ENCODE assay signal across 7 mouse cellular contexts in the genomic region with DNA sequence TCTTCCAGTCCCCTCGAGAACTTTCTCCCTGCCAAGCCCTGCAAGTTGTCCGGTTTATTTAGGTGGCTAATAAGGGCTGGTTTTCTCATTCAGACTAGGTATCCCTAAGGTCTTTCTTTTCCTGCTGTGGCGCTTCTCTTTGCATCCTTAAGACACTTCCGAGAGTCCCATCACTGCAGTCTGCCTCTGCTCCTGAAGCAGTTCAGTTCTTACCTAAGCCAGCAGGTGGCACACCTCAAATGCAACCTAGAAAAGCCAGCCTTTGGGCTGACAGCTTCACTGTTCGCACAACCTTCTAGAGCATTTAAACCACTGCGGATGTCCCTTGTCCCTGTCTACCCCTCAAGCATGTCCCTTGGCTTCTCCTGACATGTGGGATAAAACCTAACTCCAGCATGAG. TPM values are rescaled to one million over a fixed set of nuclear protein-coding genes. Genes with fewer than 3 reads are reported as not detected.
DNase-seq lines count a peak whose midpoint lies in the region; ATAC-seq lines count a peak whose summit lies in the region.

No protein-coding gene starts in this region.

- H3K27ac ChIP-seq in forebrain, embryonic 12.5 days: no peak overlapping the region
- no peak overlapping the region for H3K27ac ChIP-seq in neural tube, embryonic 11.5 days (ENCODE audit: low read depth, low read length)

- no peaks in the 10 kb centered on the region for H3K9me3 ChIP-seq in forebrain, embryonic 12.5 days
- H3K9me3 ChIP-seq in neural tube, embryonic 11.5 days (ENCODE audit: control insufficient read depth, low read length): no peaks in the 10 kb centered on the region

- H3K27me3 ChIP-seq in forebrain, embryonic 12.5 days: peaks cover 24% of the 10 kb centered on the region
- peaks cover 4% of the 10 kb centered on the region; the same call in 1 of the 2 replicates for H3K27me3 ChIP-seq in neural tube, embryonic 11.5 days (ENCODE audit: control insufficient read depth, insufficient read depth, low read length)

- H3K4me1 ChIP-seq in forebrain, embryonic 12.5 days: peaks cover 20% of the 10 kb centered on the region
- peaks cover 9% of the 10 kb centered on the region; the same call in 1 of the 2 replicates for H3K4me1 ChIP-seq in neural tube, embryonic 11.5 days (ENCODE audit: control insufficient read depth, insufficient read depth, low read length)

- H3K4me3 ChIP-seq in forebrain, embryonic 12.5 days (replicated peaks): no peak overlapping the region
- no peak overlapping the region for H3K4me3 ChIP-seq in neural tube, embryonic 11.5 days (ENCODE audit: low read depth, low read length)

- peak overlapping the region; percentile 93; the same call in 1 of the 2 replicates for H3K4me2 ChIP-seq in forebrain, embryonic 12.5 days
- no peak overlapping the region for H3K4me2 ChIP-seq in neural tube, embryonic 11.5 days (ENCODE audit: low read depth)

- H3K9ac ChIP-seq in forebrain, embryonic 12.5 days: no peak overlapping the region
- H3K9ac ChIP-seq in neural tube, embryonic 11.5 days (ENCODE audit: low read length): no peak overlapping the region

- WGBS in forebrain, embryonic 12.5 days: 22% methylated on average over 6 of the region's 6 CpGs
- 23% methylated on average over 6 of the region's 6 CpGs for WGBS in neural tube, embryonic 11.5 days

- peaks cover 37% of the 10 kb centered on the region for H3K36me3 ChIP-seq in forebrain, embryonic 12.5 days (replicated peaks)
- H3K36me3 ChIP-seq in neural tube, embryonic 11.5 days (ENCODE audit: control insufficient read depth, insufficient read depth, low read length): peaks cover 19% of the 10 kb centered on the region

- DNase-seq in right cerebral cortex, adult 18-20 months: peak; percentile 47
- DNase-seq in right cerebral cortex, postnatal 36 days (ENCODE audit: low spot score in 2 of 2): no peak
- DNase-seq in adipocyte (ENCODE audit: low spot score): peak; percentile 40
- peak; percentile 57 for DNase-seq in kidney, postnatal 14 days
- DNase-seq in neural tube, embryonic 11.5 days (ENCODE audit: low spot score): peak; percentile 60
- DNase-seq in gastrocnemius, postnatal 25 days: no peak

- ATAC-seq in forebrain, embryonic 12.5 days (ENCODE audit: low FRiP score): no peak
- no peak for ATAC-seq in neural tube, embryonic 11.5 days (ENCODE audit: insufficient read depth, low FRiP score, low TSS enrichment)

RNA-seq across cellular contexts. Expression of gene Eps8l1, which starts 19.2 kb away (rescaled TPM):
- 3.6 and 4.1 TPM in 2 replicates for polyA plus RNA-seq in forebrain, embryonic 12.5 days (2016; fragmentation: Nextera tagmentation; extraction: Ambion mirVana)
- polyA plus RNA-seq in neural tube, embryonic 11.5 days (2014; fragmentation: Nextera tagmentation; extraction: Ambion mirVana): 4.6 and 4.7 TPM in 2 replicates
- total RNA-seq in gastrocnemius, postnatal 25 days (2021): 1 to 10 TPM; 1.5 to 2.2 TPM

RNA-seq across cellular contexts. Expression of gene Ppp1r12c, which starts 21.8 kb away (rescaled TPM):
- polyA plus RNA-seq in forebrain, embryonic 12.5 days (2016; fragmentation: Nextera tagmentation; extraction: Ambion mirVana): 54.6 and 59.7 TPM in 2 replicates
- 41.1 and 43.3 TPM in 2 replicates for polyA plus RNA-seq in neural tube, embryonic 11.5 days (2014; fragmentation: Nextera tagmentation; extraction: Ambion mirVana)
- total RNA-seq in gastrocnemius, postnatal 25 days (2021): 10 to 100 TPM; 20.6 to 22.3 TPM

RNA-seq across cellular contexts. Expression of gene Rdh13, which starts 34.2 kb away (rescaled TPM):
- polyA plus RNA-seq in forebrain, embryonic 12.5 days (2016; fragmentation: Nextera tagmentation; extraction: Ambion mirVana): 26.5 and 26.7 TPM in 2 replicates
- polyA plus RNA-seq in neural tube, embryonic 11.5 days (2014; fragmentation: Nextera tagmentation; extraction: Ambion mirVana): 32.2 and 32.6 TPM in 2 replicates
- 10 to 100 TPM; 14.9 to 16.5 TPM for total RNA-seq in gastrocnemius, postnatal 25 days (2021)

RNA-seq across cellular contexts. Expression of gene Tnnt1, which starts 36.5 kb away (rescaled TPM):
- polyA plus RNA-seq in forebrain, embryonic 12.5 days (2016; fragmentation: Nextera tagmentation; extraction: Ambion mirVana): 5.6 and 8.3 TPM in 2 replicates
- 72.7 and 93.7 TPM in 2 replicates for polyA plus RNA-seq in neural tube, embryonic 11.5 days (2014; fragmentation: Nextera tagmentation; extraction: Ambion mirVana)
- 100 to 1,000 TPM; 151 to 768 TPM for total RNA-seq in gastrocnemius, postnatal 25 days (2021)

RNA-seq across cellular contexts. Expression of gene Tnni3, which starts 44.4 kb away (rescaled TPM):
- 2.2 and 2.4 TPM in 2 replicates for polyA plus RNA-seq in forebrain, embryonic 12.5 days (2016; fragmentation: Nextera tagmentation; extraction: Ambion mirVana)
- polyA plus RNA-seq in neural tube, embryonic 11.5 days (2014; fragmentation: Nextera tagmentation; extraction: Ambion mirVana): 2.1 and 3.5 TPM in 2 replicates
- under 1 TPM in 1 of 2 experiments, not detected in 1; 0.29 TPM for total RNA-seq in gastrocnemius, postnatal 25 days (2021)

Comparison
In these comparisons a context has a peak if more than half of its experiments do, and no peak if none do; other contexts are left out.
1. DNase-seq: peak in right cerebral cortex, adult 18-20 months (single experiment), adipocyte (single experiment), kidney, postnatal 14 days (single experiment) and neural tube, embryonic 11.5 days (single experiment); none in right cerebral cortex, postnatal 36 days (0 of 2) and gastrocnemius, postnatal 25 days (single experiment).